Mouse (Mus musculus): ENCODE data around the gene Lrguk.

Lrguk gene

GRCm38 (mm10) chr6:34028933-34029745, at the start of gene Lrguk:
Gene Lrguk, plus strand, starts transcription at chr6:34029448.
- peak; percentile 82 for DNase-seq (ENCODE audit: low read depth, low spot score)

GRCm38 (mm10) chr6:33982709-33983108, 46.5 kb upstream of the Lrguk start:
- no peak for DNase-seq (ENCODE audit: low read depth, low spot score)

GRCm38 (mm10) chr6:33987132-33987531, 42.1 kb upstream of the Lrguk start:
- no peak for DNase-seq (ENCODE audit: low read depth, low spot score)

- DNase-seq (ENCODE audit: low read depth, low spot score): peak; percentile 19
Observed at GRCm38 (mm10) chr6:33992213-33993034, 36.8 kb upstream of the Lrguk start.

GRCm38 (mm10) chr6:33993842-33994241, 35.4 kb upstream of the Lrguk start:
- no peak for DNase-seq (ENCODE audit: low read depth, low spot score)

GRCm38 (mm10) chr6:33998590-33998989, 30.7 kb upstream of the Lrguk start:
- no peak for DNase-seq (ENCODE audit: low read depth, low spot score)

GRCm38 (mm10) chr6:33999530-33999929, 29.7 kb upstream of the Lrguk start:
- no peak for DNase-seq (ENCODE audit: low read depth, low spot score)

- DNase-seq (ENCODE audit: low read depth, low spot score): no peak
Observed at GRCm38 (mm10) chr6:34000644-34001043, 28.6 kb upstream of the Lrguk start.

- no peak for DNase-seq (ENCODE audit: low read depth, low spot score)
Observed at GRCm38 (mm10) chr6:34003033-34003432, 26.2 kb upstream of the Lrguk start.

- no peak for DNase-seq (ENCODE audit: low read depth, low spot score)
Observed at GRCm38 (mm10) chr6:34013469-34013868, 15.8 kb upstream of the Lrguk start.

GRCm38 (mm10) chr6:34029746-34030027, 439 bp downstream of the Lrguk start:
- DNase-seq (ENCODE audit: low read depth, low spot score): no peak

- DNase-seq (ENCODE audit: low read depth, low spot score): no peak
Observed at GRCm38 (mm10) chr6:34034096-34034495, 4.8 kb downstream of the Lrguk start.

- no peak for DNase-seq (ENCODE audit: low read depth, low spot score)
Observed at GRCm38 (mm10) chr6:34034577-34035461, 5.6 kb downstream of the Lrguk start.

GRCm38 (mm10) chr6:34040624-34041235, 11.5 kb downstream of the Lrguk start:
- peak; percentile 62 for DNase-seq (ENCODE audit: low read depth, low spot score)

GRCm38 (mm10) chr6:34041589-34042280, 12.5 kb downstream of the Lrguk start:
- no peak for DNase-seq (ENCODE audit: low read depth, low spot score)

- DNase-seq (ENCODE audit: low read depth, low spot score): no peak
Observed at GRCm38 (mm10) chr6:34044228-34044811, 15.1 kb downstream of the Lrguk start.

GRCm38 (mm10) chr6:34044846-34045540, 15.7 kb downstream of the Lrguk start:
- no peak for DNase-seq (ENCODE audit: low read depth, low spot score)

- DNase-seq (ENCODE audit: low read depth, low spot score): peak; percentile 31
Observed at GRCm38 (mm10) chr6:34046551-34047186, 17.4 kb downstream of the Lrguk start.

- no peak for DNase-seq (ENCODE audit: low read depth, low spot score)
Observed at GRCm38 (mm10) chr6:34049433-34049832, 20.2 kb downstream of the Lrguk start.

All from retina, postnatal 7 days (tissue).